Mouse (Mus musculus): ENCODE data around the gene Ikzf2. TPM values are rescaled to one million over a fixed set of nuclear protein-coding genes. Genes with fewer than 3 reads are reported as not detected.
A peak's percentile ranks its signal among the peaks of the same experiment; 100 is the strongest.

The Ikzf2 gene
- 1 to 10 TPM; 5.8 to 7.1 TPM for total RNA-seq (2021)

DNA sequence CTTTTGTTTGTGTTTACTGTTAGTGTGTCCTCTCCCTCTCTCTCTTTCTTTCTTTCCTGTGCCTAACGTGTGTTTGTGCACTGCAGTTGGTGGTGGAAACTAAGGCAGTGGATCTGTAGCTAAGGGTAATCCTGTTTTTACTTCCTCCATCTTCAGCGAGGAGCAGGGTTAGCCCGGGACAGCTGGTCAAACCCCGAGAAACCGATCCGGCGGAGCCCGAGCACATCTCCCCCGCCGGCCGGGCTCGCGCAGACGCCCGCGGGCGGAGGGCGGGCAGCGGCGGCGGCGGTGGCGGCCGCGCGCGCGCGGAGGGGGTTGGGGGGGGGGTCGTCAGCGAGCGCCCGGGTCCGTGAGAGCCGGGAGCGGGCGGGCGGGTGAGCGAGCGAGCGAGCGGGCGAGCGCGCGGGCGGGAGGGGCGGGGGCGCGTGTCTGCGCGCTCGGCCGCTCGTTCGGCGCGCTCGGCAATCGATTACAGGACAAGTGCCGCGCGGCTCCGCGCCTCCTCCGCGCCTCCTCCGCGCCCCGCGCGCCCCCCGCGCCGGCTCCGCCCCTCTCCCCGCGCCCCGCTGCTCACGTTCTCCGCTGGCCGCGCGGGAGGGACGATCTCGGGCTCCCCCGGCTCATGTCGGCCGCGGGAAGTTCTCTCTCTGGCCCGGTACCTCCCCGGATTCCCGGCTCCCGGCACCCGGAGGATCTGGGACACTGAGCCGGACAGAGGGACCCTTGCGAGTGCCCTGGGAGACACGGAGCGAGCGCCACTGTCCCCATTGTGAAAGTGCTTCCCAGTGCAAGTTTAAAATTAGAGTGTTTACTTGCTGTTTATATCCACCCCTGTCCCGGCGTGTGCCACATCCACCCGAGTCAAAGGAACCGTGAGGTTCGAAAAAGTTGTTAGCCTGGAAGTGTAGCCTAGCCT lies at the start of gene Ikzf2:
Ikzf2 (minus strand) TSS at position 170 of the 916 bp plus-strand sequence.
- DNase-seq, result peak; percentile 71 to 81
- intact Hi-C loops (cut with DNase I), result loop anchor here (5.0 kb wide), 1 partner anchor 445 kb away; no protein-coding TSS in a partner anchor

- intact Hi-C loops (cut with DNase I), result no loop called here
- DNase-seq, result no peak
These were observed 42.7 kb upstream of the Ikzf2 start for GRCm38 (mm10) chr1:69729729-69730128.

DNA sequence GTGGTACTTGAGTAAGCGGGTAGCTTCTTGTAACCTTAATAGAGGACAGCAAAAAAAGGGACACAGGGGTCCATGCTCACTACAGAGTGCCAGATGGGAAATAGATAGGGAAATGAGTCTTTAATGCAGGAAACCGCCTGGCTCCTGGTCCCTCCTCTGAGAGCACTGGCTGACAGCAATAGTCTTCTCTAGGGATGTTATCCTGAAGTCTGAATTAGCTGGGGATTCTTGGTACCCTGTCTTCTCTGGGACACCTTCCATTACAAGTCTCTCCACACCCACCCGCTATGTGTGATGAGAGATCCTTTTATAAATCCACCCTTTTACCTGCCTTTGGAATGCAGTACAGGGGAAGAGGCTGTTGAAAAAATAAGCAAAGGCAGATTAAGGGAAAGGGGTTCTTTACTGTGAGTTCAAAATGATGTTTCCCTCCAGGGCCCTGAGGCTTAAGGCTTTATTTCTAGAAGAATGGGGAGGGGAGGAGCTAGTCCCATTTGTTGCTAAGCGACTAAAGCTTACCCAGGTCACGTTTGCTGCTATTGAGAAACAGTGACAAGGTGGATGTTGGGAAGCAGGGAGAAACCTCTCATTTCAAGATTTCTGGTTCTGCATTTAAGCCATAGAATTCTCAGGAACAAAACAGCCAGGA lies 42.1 kb upstream of the Ikzf2 start:
- DNase-seq, result no peak
- intact Hi-C loops (cut with DNase I), result no loop called here

GRCm38 (mm10) chr1:69727968-69728367 lies 40.9 kb upstream of the Ikzf2 start:
- DNase-seq, result no peak
- intact Hi-C loops (cut with DNase I), result no loop called here

GRCm38 (mm10) chr1:69717107-69717506 lies 30.1 kb upstream of the Ikzf2 start:
- intact Hi-C loops (cut with DNase I), result no loop called here
- no peak for DNase-seq

GRCm38 (mm10) chr1:69708571-69708970 lies 21.5 kb upstream of the Ikzf2 start:
- DNase-seq, result no peak
- intact Hi-C loops (cut with DNase I), result no loop called here

- intact Hi-C loops (cut with DNase I), result no loop called here
- no peak for DNase-seq
These were observed 16.6 kb upstream of the Ikzf2 start for GRCm38 (mm10) chr1:69703506-69704156.

GRCm38 (mm10) chr1:69691946-69692345 lies 4.9 kb upstream of the Ikzf2 start:
- intact Hi-C loops (cut with DNase I), result no loop called here
- DNase-seq, result no peak

DNA sequence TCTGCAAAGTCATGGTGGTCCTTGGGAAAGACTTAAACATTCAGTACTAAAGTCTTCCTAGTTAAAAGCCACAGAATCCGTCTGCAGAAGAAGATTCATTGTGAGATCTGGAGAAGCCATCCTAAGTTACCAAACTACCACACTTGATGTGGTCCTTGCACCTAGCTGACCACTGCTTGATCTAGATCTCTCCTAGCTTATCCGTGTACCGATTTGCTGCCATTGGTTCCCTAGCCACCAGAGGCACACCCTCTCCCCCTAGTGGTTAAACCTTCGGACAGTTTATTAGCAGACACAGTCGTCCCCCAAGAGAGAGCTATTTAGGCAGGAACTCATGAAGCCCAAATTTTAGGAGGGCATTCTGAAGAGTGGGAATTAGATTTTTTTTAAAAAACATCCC lies 1.9 kb upstream of the Ikzf2 start:
- intact Hi-C loops (cut with DNase I), result loop anchor here (1.0 to 5.0 kb wide), 2 partner anchors 358 to 447 kb away; no protein-coding TSS in a partner anchor
- DNase-seq, result peak; percentile 43 to 52

DNA sequence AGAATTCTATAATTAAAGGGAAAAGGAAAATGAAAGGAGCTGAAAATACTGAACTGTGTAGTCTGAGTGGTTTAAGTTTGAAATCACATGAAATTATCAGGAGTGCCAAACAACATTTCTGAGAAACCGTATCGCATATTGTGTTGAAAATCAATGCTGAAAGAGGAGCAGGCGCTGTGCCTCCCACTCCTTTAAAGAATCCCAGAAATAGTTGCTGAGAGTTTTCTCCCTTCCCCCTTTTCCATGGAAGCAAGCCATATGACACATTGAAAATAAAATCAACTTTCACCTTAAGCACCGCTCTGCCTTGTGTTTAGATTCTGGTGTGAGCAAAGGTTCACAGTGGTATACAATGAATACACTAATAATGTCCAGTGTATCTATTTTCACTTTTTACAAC lies 1.1 kb upstream of the Ikzf2 start:
- DNase-seq, result peak; percentile 3 to 18
- intact Hi-C loops (cut with DNase I), result loop anchor here (5.0 kb wide), 1 partner anchor 446 kb away; no protein-coding TSS in a partner anchor

- DNase-seq, result no peak
- intact Hi-C loops (cut with DNase I), result loop anchor here (5.0 kb wide), 1 partner anchor 444 kb away; no protein-coding TSS in a partner anchor
These were observed 337 bp downstream of the Ikzf2 start for GRCm38 (mm10) chr1:69686741-69687075.

DNA sequence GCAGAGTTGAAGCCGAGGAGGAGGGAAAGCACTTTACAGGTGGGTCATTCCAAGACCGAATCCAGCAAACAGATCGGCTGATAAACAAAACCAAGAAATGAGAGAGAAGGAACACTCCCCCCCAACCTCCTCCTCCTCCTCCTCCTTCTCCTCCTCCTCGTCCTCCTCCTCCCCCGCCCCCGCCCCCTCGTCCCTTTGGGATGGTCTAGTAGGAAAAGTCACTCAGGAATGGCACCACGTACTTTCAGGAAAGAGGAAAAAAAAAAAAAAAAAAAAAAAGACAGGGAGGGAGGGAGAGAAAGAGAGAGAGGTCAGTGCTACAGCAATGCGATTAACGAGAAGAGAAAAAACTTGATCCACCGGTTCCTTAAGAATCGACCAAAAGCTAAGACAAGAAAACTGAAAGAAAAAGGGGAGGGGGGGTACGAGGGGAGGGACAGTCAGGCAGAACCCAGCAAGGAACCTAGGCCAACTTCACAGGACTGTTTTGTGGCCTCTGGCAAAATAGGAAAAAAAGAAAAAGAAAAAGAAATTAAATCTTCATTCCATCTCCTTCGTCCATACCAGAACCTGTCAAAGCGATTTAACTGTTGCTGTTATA lies 1.1 kb downstream of the Ikzf2 start:
- no peak for DNase-seq
- intact Hi-C loops (cut with DNase I), result loop anchor here (5.0 kb wide), 1 partner anchor 444 kb away; no protein-coding TSS in a partner anchor

DNA sequence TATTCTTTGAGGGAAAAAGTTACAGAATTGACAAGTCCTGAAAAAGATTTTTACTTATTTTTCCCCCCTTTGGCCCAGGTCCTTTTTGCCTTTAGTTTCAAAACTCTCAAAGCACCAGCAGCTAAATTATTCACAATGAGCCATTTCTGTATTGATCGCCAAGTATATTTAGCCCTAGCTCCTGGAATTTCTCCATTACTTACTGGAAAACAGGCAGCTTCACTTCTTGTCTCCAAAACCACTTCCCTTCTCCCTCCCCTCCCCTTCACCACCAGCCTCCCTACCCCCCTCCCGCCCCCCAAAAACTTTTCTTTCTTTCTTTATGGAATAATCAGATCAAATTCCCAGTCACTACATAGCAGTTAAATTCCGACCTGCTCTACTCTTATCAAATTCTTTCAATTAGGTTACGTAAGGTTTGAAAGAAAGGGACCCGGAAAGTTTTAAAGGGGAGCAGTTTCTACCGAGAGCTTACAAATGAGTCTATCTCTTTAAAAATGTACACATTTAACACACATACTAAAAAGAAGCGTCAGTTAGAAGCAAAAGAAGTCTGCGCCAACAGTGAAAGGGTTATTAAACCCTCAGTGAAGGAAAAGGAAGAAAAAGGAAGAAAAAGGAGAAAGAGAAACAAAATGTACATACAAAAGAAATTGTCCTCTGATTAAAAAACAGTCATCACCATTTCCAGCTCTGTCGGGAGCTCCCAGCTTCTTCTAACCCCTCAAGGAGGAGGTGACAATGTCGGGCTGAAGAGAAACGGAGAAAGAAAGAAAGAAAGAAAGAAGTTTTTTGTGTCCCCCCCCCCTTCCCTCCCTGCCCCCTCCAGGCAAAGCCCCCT lies 1.8 kb downstream of the Ikzf2 start:
- no peak for DNase-seq
- intact Hi-C loops (cut with DNase I), result loop anchor here (5.0 kb wide), 1 partner anchor 443 kb away; no protein-coding TSS in a partner anchor

DNA sequence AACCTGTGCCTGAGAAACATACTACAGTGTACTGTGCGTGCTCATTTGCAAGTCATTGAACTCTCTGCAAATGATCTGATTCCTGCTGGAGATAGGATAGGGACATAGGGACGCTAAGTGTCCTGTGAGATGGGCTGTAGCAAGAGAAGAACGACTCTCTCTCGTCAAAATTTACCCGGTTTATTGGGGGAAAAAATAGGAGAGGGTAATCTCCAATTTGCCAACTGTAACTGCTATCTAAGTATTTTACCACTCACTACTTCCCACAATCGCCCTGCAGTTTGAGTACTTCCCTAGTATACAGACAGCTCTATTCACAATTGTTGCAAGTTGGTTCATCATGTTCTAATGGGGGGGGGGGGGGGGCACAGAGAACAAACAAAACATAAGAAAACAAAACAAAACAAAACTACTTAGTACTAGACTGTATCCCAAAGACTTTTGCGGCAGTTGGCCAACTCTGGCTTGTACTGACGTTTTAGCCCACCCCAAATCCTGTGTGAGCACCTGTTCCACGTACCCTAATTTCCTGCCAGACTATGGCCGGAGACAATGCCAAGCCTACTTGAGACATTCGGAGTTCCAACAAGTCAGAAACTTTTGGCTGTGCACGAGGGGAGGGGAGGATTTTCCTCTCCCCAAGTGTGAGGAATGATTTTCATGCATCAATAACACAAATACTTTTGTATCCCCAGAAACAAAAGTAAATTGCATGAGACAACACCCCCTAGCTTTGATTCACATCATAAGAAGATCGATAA lies 2.6 kb downstream of the Ikzf2 start:
- DNase-seq, result no peak
- intact Hi-C loops (cut with DNase I), result loop anchor here (5.0 kb wide), 1 partner anchor 442 kb away; no protein-coding TSS in a partner anchor

DNA sequence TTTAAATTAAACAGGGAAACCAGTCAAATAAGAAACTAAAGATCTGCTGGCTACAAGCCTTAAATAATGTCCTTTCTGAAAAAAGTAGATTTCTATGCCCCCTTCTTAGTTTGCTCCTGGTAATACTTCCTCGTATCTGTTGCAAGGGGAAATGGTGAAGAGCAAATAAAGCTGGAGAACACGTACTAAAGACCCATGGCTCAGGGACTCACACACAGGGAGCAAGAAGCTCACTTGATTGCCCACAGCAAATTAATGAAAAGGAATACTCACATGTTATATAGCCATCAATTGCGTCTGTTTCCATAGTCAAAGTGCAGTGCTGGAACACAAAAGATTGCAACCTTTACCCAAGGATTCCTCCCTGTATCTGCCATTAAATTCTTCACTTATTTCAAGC lies 3.2 kb downstream of the Ikzf2 start:
- intact Hi-C loops (cut with DNase I), result no loop called here

GRCm38 (mm10) chr1:69683058-69683457 lies 4.0 kb downstream of the Ikzf2 start:
- no peak for DNase-seq
- intact Hi-C loops (cut with DNase I), result no loop called here

More for the DNA sequence above, 3.2 kb downstream of the Ikzf2 start:
- DNase-seq, result no peak

DNA sequence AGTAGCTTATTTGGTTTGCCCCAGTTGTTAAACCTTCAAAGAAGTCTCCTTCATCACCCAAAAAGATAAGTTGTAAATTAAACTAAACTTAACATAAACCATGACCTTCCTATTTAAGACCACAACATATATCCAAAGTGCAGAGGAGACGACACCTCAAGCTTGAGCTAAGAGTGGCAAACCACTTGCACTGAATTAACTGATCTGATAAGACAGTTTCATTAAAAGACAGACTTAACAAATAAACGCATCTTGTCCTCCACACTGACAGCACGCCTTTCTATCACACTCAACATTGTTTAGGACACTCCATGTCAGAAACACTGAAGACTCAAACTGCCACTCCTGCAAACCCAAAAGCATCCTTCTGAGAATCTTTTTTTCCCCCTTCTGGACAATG lies 4.8 kb downstream of the Ikzf2 start:
- intact Hi-C loops (cut with DNase I), result no loop called here
- DNase-seq, result no peak

- intact Hi-C loops (cut with DNase I), result no loop called here
These were observed 6.0 kb downstream of the Ikzf2 start for GRCm38 (mm10) chr1:69681003-69681402.

GRCm38 (mm10) chr1:69680501-69680900 lies 6.5 kb downstream of the Ikzf2 start:
- no peak for DNase-seq
- intact Hi-C loops (cut with DNase I), result no loop called here

More at GRCm38 (mm10) chr1:69681003-69681402, 6.0 kb downstream of the Ikzf2 start:
- no peak for DNase-seq
